Mouse (Mus musculus): Measurements from ENCODE around the gene Fgfr2. TPM values are rescaled to one million over a fixed set of nuclear protein-coding genes. Genes with fewer than 3 reads are reported as not detected.
A peak's percentile ranks its signal among the peaks of the same experiment; 100 is the strongest.

Gene Fgfr2
- polyA plus RNA-seq, 1 experiment = 0.17 TPM

- no peak overlapping the region for H3K4me3 ChIP-seq
- H3K36me3 ChIP-seq (ENCODE audit: control insufficient read depth, insufficient read depth) = no peaks in the 10 kb centered on the region
- H3ac ChIP-seq (ENCODE audit: control insufficient read depth, insufficient read length) = no peak overlapping the region
- no peak for TF ChIP-seq USF1 (IDR thresholded peaks at IDR 0.05; ENCODE audit: low read depth)
- TF ChIP-seq TCF12 (IDR thresholded peaks at IDR 0.05; ENCODE audit: insufficient read depth, poor library complexity, severe bottlenecking) = no peak
- TF ChIP-seq MAX (IDR thresholded peaks at IDR 0.05; ENCODE audit: low read depth) = no peak
- TF ChIP-seq MYOG (IDR thresholded peaks at IDR 0.05; ENCODE audit: control insufficient read depth in 1 of 3, insufficient read depth in 1 of 3, insufficient read length in 2 of 3, low read depth in 2 of 3) = peak in 2 of 3 experiments; percentile 69 to 70
- peak in 2 of 3 experiments; percentile 31 to 53 for TF ChIP-seq MYOD1 (IDR thresholded peaks at IDR 0.05; ENCODE audit: control insufficient read depth in 1 of 3, insufficient read length in 2 of 3, low read depth in 2 of 3)
- TF ChIP-seq E2F4 (IDR thresholded peaks at IDR 0.05; ENCODE audit: insufficient read depth) = no peak
- no peak for TF ChIP-seq CEBPB (IDR thresholded peaks at IDR 0.05; ENCODE audit: insufficient read depth, poor library complexity, severe bottlenecking)
- TF ChIP-seq POLR2AphosphoS2 (IDR thresholded peaks at IDR 0.05; ENCODE audit: insufficient read length, low read depth) = no peak
- TF ChIP-seq REST (IDR thresholded peaks at IDR 0.05; ENCODE audit: insufficient read depth, insufficient read length) = no peak
- TF ChIP-seq POLR2A (IDR thresholded peaks at IDR 0.05; ENCODE audit: insufficient read length, low read depth) = no peak
- TF ChIP-seq TCF3 (IDR thresholded peaks at IDR 0.05; ENCODE audit: insufficient read length, low read depth) = no peak
- H3K79me2 ChIP-seq (ENCODE audit: control insufficient read depth, insufficient read depth) = no peaks in the 10 kb centered on the region
- H3K27me3 ChIP-seq (ENCODE audit: control insufficient read depth, insufficient read depth, insufficient read length) = no peaks in the 10 kb centered on the region
- H3K4me2 ChIP-seq (ENCODE audit: low read depth) = no peak overlapping the region
Observed at GRCm38 (mm10) chr7:130826343-130826742, 2296.8 kb downstream of the Fgfr2 start.

- Histone ChIP-seq H3K79me2 (ENCODE audit: control insufficient read depth, insufficient read depth) (no peaks in the 10 kb centered on the region), H3K4me2 (ENCODE audit: low read depth) (no peak overlapping the region), H3K4me3 (no peak overlapping the region), H3K36me3 (ENCODE audit: control insufficient read depth, insufficient read depth) (no peaks in the 10 kb centered on the region), H3K27me3 (ENCODE audit: control insufficient read depth, insufficient read depth, insufficient read length) (no peaks in the 10 kb centered on the region), H3ac (ENCODE audit: control insufficient read depth, insufficient read length) (no peak overlapping the region)
- TF ChIP-seq TCF12 (IDR thresholded peaks at IDR 0.05; ENCODE audit: insufficient read depth, poor library complexity, severe bottlenecking) (no peak), MYOD1 (IDR thresholded peaks at IDR 0.05; ENCODE audit: control insufficient read depth in 1 of 3, insufficient read length in 2 of 3, low read depth in 2 of 3) (no peak), SRF (IDR thresholded peaks at IDR 0.05; ENCODE audit: control insufficient read depth, insufficient read length, low read depth) (no peak), USF1 (IDR thresholded peaks at IDR 0.05; ENCODE audit: low read depth) (no peak), REST (IDR thresholded peaks at IDR 0.05; ENCODE audit: insufficient read depth, insufficient read length) (no peak), E2F4 (IDR thresholded peaks at IDR 0.05; ENCODE audit: insufficient read depth) (no peak), CEBPB (IDR thresholded peaks at IDR 0.05; ENCODE audit: insufficient read depth, poor library complexity, severe bottlenecking) (no peak), MYOG (IDR thresholded peaks at IDR 0.05; ENCODE audit: control insufficient read depth in 1 of 3, insufficient read depth in 1 of 3, insufficient read length in 2 of 3, low read depth in 2 of 3) (no peak)
Observed at GRCm38 (mm10) chr7:130823992-130824391, 2299.2 kb downstream of the Fgfr2 start.

GRCm38 (mm10) chr7:130819624-130820023, 2303.5 kb downstream of the Fgfr2 start:
- no peak overlapping the region for H3K4me2 ChIP-seq (ENCODE audit: low read depth)
- H3K79me2 ChIP-seq (ENCODE audit: control insufficient read depth, insufficient read depth) = no peaks in the 10 kb centered on the region
- TF ChIP-seq TCF3 (IDR thresholded peaks at IDR 0.05; ENCODE audit: insufficient read length, low read depth) (no peak), TCF12 (IDR thresholded peaks at IDR 0.05; ENCODE audit: insufficient read depth, poor library complexity, severe bottlenecking) (no peak), MYOD1 (IDR thresholded peaks at IDR 0.05; ENCODE audit: control insufficient read depth in 1 of 3, insufficient read length in 2 of 3, low read depth in 2 of 3) (no peak), POLR2AphosphoS2 (IDR thresholded peaks at IDR 0.05; ENCODE audit: insufficient read length, low read depth) (no peak), CEBPB (IDR thresholded peaks at IDR 0.05; ENCODE audit: insufficient read depth, poor library complexity, severe bottlenecking) (no peak), USF1 (IDR thresholded peaks at IDR 0.05; ENCODE audit: low read depth) (no peak), E2F4 (IDR thresholded peaks at IDR 0.05; ENCODE audit: insufficient read depth) (no peak), REST (IDR thresholded peaks at IDR 0.05; ENCODE audit: insufficient read depth, insufficient read length) (no peak), SRF (IDR thresholded peaks at IDR 0.05; ENCODE audit: control insufficient read depth, insufficient read length, low read depth) (no peak)
- no peaks in the 10 kb centered on the region for H3K36me3 ChIP-seq (ENCODE audit: control insufficient read depth, insufficient read depth)
- H3K4me3 ChIP-seq = no peak overlapping the region
- H3K27me3 ChIP-seq (ENCODE audit: control insufficient read depth, insufficient read depth, insufficient read length) = no peaks in the 10 kb centered on the region
- no peak overlapping the region for H3ac ChIP-seq (ENCODE audit: control insufficient read depth, insufficient read length)

GRCm38 (mm10) chr7:130818813-130819212, 2304.3 kb downstream of the Fgfr2 start:
- Histone ChIP-seq H3K36me3 (ENCODE audit: control insufficient read depth, insufficient read depth) (no peaks in the 10 kb centered on the region), H3ac (ENCODE audit: control insufficient read depth, insufficient read length) (no peak overlapping the region), H3K27me3 (ENCODE audit: control insufficient read depth, insufficient read depth, insufficient read length) (no peaks in the 10 kb centered on the region), H3K4me2 (ENCODE audit: low read depth) (no peak overlapping the region), H3K79me2 (ENCODE audit: control insufficient read depth, insufficient read depth) (no peaks in the 10 kb centered on the region), H3K4me3 (no peak overlapping the region)
- TF ChIP-seq POLR2A (IDR thresholded peaks at IDR 0.05; ENCODE audit: insufficient read length, low read depth) = no peak
- no peak for TF ChIP-seq USF1 (IDR thresholded peaks at IDR 0.05; ENCODE audit: low read depth)
- no peak for TF ChIP-seq SRF (IDR thresholded peaks at IDR 0.05; ENCODE audit: control insufficient read depth, insufficient read length, low read depth)
- no peak for TF ChIP-seq REST (IDR thresholded peaks at IDR 0.05; ENCODE audit: insufficient read depth, insufficient read length)
- TF ChIP-seq CEBPB (IDR thresholded peaks at IDR 0.05; ENCODE audit: insufficient read depth, poor library complexity, severe bottlenecking) = no peak
- TF ChIP-seq MYOD1 (IDR thresholded peaks at IDR 0.05; ENCODE audit: control insufficient read depth in 1 of 3, insufficient read length in 2 of 3, low read depth in 2 of 3) = no peak
- TF ChIP-seq MYOG (IDR thresholded peaks at IDR 0.05; ENCODE audit: control insufficient read depth in 1 of 3, insufficient read depth in 1 of 3, insufficient read length in 2 of 3, low read depth in 2 of 3) = no peak
- TF ChIP-seq E2F4 (IDR thresholded peaks at IDR 0.05; ENCODE audit: insufficient read depth) = no peak

GRCm38 (mm10) chr7:130816243-130816642, 2306.9 kb downstream of the Fgfr2 start:
- no peaks in the 10 kb centered on the region for H3K36me3 ChIP-seq (ENCODE audit: control insufficient read depth, insufficient read depth)
- H3ac ChIP-seq (ENCODE audit: control insufficient read depth, insufficient read length) = no peak overlapping the region
- H3K4me3 ChIP-seq = no peak overlapping the region
- no peak overlapping the region for H3K4me2 ChIP-seq (ENCODE audit: low read depth)
- TF ChIP-seq MYOD1 (IDR thresholded peaks at IDR 0.05; ENCODE audit: control insufficient read depth in 1 of 3, insufficient read length in 2 of 3, low read depth in 2 of 3) = no peak
- TF ChIP-seq TCF3 (IDR thresholded peaks at IDR 0.05; ENCODE audit: insufficient read length, low read depth) = no peak
- TF ChIP-seq E2F4 (IDR thresholded peaks at IDR 0.05; ENCODE audit: insufficient read depth) = no peak
- TF ChIP-seq REST (IDR thresholded peaks at IDR 0.05; ENCODE audit: insufficient read depth, insufficient read length) = no peak
- no peak for TF ChIP-seq TCF12 (IDR thresholded peaks at IDR 0.05; ENCODE audit: insufficient read depth, poor library complexity, severe bottlenecking)
- TF ChIP-seq USF1 (IDR thresholded peaks at IDR 0.05; ENCODE audit: low read depth) = no peak
- TF ChIP-seq POLR2A (IDR thresholded peaks at IDR 0.05; ENCODE audit: insufficient read length, low read depth) = no peak
- TF ChIP-seq SRF (IDR thresholded peaks at IDR 0.05; ENCODE audit: control insufficient read depth, insufficient read length, low read depth) = no peak
- TF ChIP-seq POLR2AphosphoS2 (IDR thresholded peaks at IDR 0.05; ENCODE audit: insufficient read length, low read depth) = no peak
- no peak for TF ChIP-seq CEBPB (IDR thresholded peaks at IDR 0.05; ENCODE audit: insufficient read depth, poor library complexity, severe bottlenecking)
- TF ChIP-seq MAX (IDR thresholded peaks at IDR 0.05; ENCODE audit: low read depth) = no peak
- TF ChIP-seq MYOG (IDR thresholded peaks at IDR 0.05; ENCODE audit: control insufficient read depth in 1 of 3, insufficient read depth in 1 of 3, insufficient read length in 2 of 3, low read depth in 2 of 3) = no peak
- no peaks in the 10 kb centered on the region for H3K79me2 ChIP-seq (ENCODE audit: control insufficient read depth, insufficient read depth)
- H3K27me3 ChIP-seq (ENCODE audit: control insufficient read depth, insufficient read depth, insufficient read length) = no peaks in the 10 kb centered on the region
